Mouse (Mus musculus) C2C12 (cell line): Measurements from ENCODE around the gene Emsy.

Experiments used
- CEBPB ChIP-seq: IDR thresholded peaks from one replicate; pipeline ENCODE4 v1.6.1; 2011; ENCODE audit warnings: low read depth, mild to moderate bottlenecking, control low read depth, moderate library complexity
- CTCF ChIP-seq: IDR thresholded peaks from one replicate; pipeline ENCODE4 v1.5.1; 2011; ENCODE audit not compliant: control insufficient read depth, insufficient read depth, insufficient read length
- MAX ChIP-seq: IDR thresholded peaks from one replicate; pipeline ENCODE4 v1.6.1; 2011; ENCODE audit warnings: mild to moderate bottlenecking, control low read depth
- MYOD1 ChIP-seq: IDR thresholded peaks from one replicate; pipeline ENCODE4 v1.6.1; 2011; ENCODE audit warnings: low read depth; ENCODE audit not compliant: control insufficient read depth, insufficient read length
- MYOG ChIP-seq: IDR thresholded peaks from one replicate; pipeline ENCODE4 v1.6.1; 2011; ENCODE audit not compliant: control insufficient read depth, insufficient read length; ENCODE audit errors: extremely low read depth
- USF1 ChIP-seq: IDR thresholded peaks from one replicate; pipeline ENCODE4 v1.6.1; 2011; ENCODE audit warnings: low read depth, mild to moderate bottlenecking, control low read depth, moderate library complexity

DNA sequence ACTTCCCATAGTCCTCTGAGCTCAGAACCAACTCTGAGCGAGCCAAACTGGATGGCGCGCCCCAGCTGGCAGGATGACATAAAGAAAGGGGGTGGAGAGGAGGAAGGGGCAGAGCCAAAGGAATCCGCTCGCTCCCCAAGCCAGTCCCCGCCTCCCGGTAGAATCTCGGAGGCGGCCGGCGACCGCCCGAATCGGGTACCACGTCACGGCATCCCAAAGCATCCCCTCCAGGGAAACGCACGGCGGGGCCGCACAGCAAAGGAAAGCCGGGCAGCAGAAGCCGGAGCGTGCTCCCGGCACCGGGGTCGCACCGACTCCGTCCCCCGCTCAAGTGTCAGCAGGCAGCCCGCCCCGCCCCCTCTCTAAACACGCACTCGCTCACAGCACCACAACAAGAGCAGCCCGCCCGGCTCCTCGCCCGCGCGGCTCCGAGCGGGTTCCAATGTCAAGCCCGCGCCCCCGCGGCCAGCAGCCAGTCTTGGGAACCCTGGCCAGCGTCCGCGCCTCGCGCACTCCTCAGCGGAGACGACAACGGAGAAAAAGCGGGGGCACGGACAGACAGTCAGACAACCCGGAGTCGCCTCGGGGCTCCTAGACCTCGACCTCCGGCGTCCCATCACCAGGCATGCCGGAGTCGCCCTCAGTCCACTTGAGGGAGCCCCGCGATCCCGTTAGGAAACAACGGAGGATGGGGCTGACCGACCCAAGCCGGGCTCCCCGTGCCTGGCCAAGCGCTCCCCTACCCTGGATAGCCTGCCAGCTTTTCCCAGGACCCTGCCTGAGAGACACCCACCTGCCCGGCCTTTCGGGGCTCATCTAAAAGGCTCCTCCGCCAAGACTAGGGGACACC lies 677 bp downstream of the Emsy start:
- TF ChIP-seq CTCF (no peak), USF1 (no peak), MAX (no peak), CEBPB (no peak), MYOG (no peak), MYOD1 (no peak)
